Mouse (Mus musculus) erythroblast, embryonic 14.5 days (primary cell): Measurements from ENCODE around the gene Sfswap.

ENCODE experiments used
- GATA1 ChIP-seq: IDR thresholded peaks from 2 replicates; pipeline ENCODE4 v1.6.1; 2012; ENCODE audit warnings: low read length, inconsistent platforms, mixed read lengths
- TAL1 ChIP-seq: IDR thresholded peaks from 3 replicates; pipeline ENCODE4 v1.6.1; 2012; ENCODE audit warnings: low read length, inconsistent platforms, mixed read lengths

- TF ChIP-seq GATA1 (no peak), TAL1 (no peak)
These were observed 28.6 kb downstream of the Sfswap start for GRCm38 (mm10) chr5:129529571-129529970.
